Mouse (Mus musculus): ENCODE data around the gene Gripap1. TPM values are rescaled to one million over a fixed set of nuclear protein-coding genes. Genes with fewer than 3 reads are reported as not detected.

Gripap1 gene
- polyA plus RNA-seq, 1 experiment from 2014 or later, result 37.6 TPM

GRCm38 (mm10) chrX:7863181-7863580 is 73.6 kb downstream of the Gripap1 start:
- H3K36me3 ChIP-seq, result peaks cover 9% of the 10 kb centered on the region
- no peak overlapping the region for H3K4me3 ChIP-seq
- H3K9me3 ChIP-seq, result no peaks in the 10 kb centered on the region
- no peak overlapping the region for H3K27ac ChIP-seq
- DNase-seq (ENCODE audit: low spot score), result no peak
- no peaks in the 10 kb centered on the region; the same call in 1 of the 2 replicates for H3K4me1 ChIP-seq
- H3K27me3 ChIP-seq (ENCODE audit: insufficient read depth, poor library complexity, severe bottlenecking), result no peaks in the 10 kb centered on the region
- WGBS, result 82% methylated on average over 1 of the region's 1 CpGs

DNA sequence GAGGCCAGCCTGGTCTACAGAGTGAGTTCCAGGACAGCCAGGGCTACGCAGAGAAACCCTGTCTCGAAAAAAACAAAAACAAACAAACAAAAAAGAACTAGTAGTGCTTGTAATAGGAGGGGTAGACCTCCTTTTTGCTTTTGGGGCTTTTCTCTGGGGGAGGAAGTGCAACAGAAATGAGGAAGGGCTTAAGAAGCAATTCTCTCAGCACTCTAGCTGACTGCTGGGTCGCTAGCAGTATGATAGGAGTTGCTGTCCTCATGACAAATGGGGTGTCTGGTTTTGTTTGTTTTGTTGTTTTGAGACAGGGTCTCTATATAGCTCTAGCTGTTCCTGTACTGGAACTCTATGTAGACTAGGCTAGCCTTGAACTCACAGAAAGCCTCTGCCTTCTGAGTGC is 75.0 kb downstream of the Gripap1 start:
- H3K4me1 ChIP-seq, result no peaks in the 10 kb centered on the region; the same call in 1 of the 2 replicates
- no peaks in the 10 kb centered on the region for H3K9me3 ChIP-seq
- no peak overlapping the region for H3K27ac ChIP-seq
- no peak for DNase-seq (ENCODE audit: low spot score)
- no peaks in the 10 kb centered on the region for H3K27me3 ChIP-seq (ENCODE audit: insufficient read depth, poor library complexity, severe bottlenecking)
- H3K36me3 ChIP-seq, result peaks cover 14% of the 10 kb centered on the region
- H3K4me3 ChIP-seq, result no peak overlapping the region
- WGBS, result 71% methylated on average over 3 of the region's 3 CpGs

DNA sequence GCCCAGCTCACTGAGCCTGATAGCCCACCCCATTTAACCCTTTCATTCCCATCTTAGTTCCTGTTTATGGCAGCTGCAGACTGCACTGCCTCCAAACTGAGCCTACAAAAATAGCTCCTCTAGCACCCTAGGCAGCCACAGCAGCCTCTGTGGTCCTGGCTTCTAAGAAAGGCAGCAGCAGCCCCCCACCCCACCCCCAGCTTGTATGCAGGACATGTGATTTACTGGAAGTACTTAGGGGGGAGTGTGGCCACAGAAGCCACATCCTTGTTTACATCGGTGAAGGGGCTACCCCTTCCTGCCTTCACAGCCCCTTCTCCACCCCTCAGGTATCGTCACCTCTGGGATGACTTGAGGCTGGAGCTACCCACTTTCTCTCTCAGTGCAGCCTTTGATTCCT is 75.8 kb downstream of the Gripap1 start:
- Histone ChIP-seq H3K27me3 (ENCODE audit: insufficient read depth, poor library complexity, severe bottlenecking) (no peaks in the 10 kb centered on the region), H3K4me3 (no peak overlapping the region), H3K27ac (no peak overlapping the region), H3K9me3 (no peaks in the 10 kb centered on the region), H3K4me1 (no peaks in the 10 kb centered on the region; the same call in 1 of the 2 replicates), H3K36me3 (peaks cover 14% of the 10 kb centered on the region)
- DNase-seq (ENCODE audit: low spot score), result no peak
- 36% methylated on average over 2 of the region's 2 CpGs for WGBS

DNA sequence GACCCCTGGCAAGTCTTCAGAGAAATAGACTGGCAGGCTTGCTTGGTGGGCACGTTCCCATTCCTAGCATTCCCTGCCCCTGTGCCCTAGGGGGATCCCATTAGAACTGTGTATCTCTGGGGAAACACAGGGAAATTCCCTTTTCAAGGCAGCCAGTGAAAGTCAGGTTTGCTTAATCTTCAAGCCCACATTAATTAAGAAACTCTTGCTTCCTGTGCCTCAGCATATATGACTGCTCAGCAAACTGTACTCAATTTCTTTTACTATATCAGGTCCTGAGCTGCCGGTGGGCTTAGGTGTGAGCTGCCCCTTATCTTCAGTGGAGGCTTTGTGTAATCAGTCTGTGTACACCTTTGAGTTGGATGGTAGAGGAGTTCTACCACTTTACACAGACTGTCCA is 76.2 kb downstream of the Gripap1 start:
- H3K36me3 ChIP-seq, result peaks cover 14% of the 10 kb centered on the region
- no peaks in the 10 kb centered on the region for H3K9me3 ChIP-seq
- no peaks in the 10 kb centered on the region; the same call in 1 of the 2 replicates for H3K4me1 ChIP-seq
- H3K27ac ChIP-seq, result no peak overlapping the region
- DNase-seq (ENCODE audit: low spot score), result no peak
- 61% methylated on average over 2 of the region's 2 CpGs for WGBS
- H3K27me3 ChIP-seq (ENCODE audit: insufficient read depth, poor library complexity, severe bottlenecking), result no peaks in the 10 kb centered on the region
- H3K4me3 ChIP-seq, result no peak overlapping the region

GRCm38 (mm10) chrX:7867141-7867540 is 77.6 kb downstream of the Gripap1 start:
- no peaks in the 10 kb centered on the region for H3K27me3 ChIP-seq (ENCODE audit: insufficient read depth, poor library complexity, severe bottlenecking)

DNA sequence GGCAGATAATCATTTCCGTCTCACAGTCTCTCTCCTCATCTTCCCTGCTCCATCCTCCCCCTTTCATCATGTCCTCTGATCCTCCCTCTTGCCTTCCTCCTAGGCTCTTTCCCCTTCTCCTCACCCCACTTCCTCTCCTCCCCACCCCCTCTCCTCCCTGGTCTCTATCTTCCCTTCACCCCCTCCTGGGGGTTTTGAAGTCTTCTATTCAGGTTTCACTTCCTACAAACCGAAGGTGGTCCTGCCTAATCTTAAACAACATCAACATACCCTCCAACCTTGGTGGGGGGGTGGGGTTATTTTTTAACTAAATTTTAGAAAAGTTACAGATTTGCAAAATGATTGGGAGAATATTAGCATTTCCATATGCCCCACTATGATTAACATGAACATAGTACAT is 78.9 kb downstream of the Gripap1 start:
- no peak overlapping the region for H3K27ac ChIP-seq
- H3K4me3 ChIP-seq, result no peak overlapping the region
- H3K9me3 ChIP-seq, result no peaks in the 10 kb centered on the region
- WGBS, result 62% methylated on average over 2 of the region's 2 CpGs
- no peaks in the 10 kb centered on the region; the same call in 1 of the 2 replicates for H3K4me1 ChIP-seq
- H3K36me3 ChIP-seq, result peaks cover 30% of the 10 kb centered on the region
- no peaks in the 10 kb centered on the region for H3K27me3 ChIP-seq (ENCODE audit: insufficient read depth, poor library complexity, severe bottlenecking)
- no peak for DNase-seq (ENCODE audit: low spot score)

More at GRCm38 (mm10) chrX:7867141-7867540, 77.6 kb downstream of the Gripap1 start:
- DNase-seq (ENCODE audit: low spot score), result no peak
- Histone ChIP-seq H3K27ac (no peak overlapping the region), H3K4me3 (no peak overlapping the region), H3K4me1 (no peaks in the 10 kb centered on the region; the same call in 1 of the 2 replicates), H3K9me3 (no peaks in the 10 kb centered on the region), H3K36me3 (peaks cover 20% of the 10 kb centered on the region)
- WGBS, result 96% methylated on average over 1 of the region's 1 CpGs

DNA sequence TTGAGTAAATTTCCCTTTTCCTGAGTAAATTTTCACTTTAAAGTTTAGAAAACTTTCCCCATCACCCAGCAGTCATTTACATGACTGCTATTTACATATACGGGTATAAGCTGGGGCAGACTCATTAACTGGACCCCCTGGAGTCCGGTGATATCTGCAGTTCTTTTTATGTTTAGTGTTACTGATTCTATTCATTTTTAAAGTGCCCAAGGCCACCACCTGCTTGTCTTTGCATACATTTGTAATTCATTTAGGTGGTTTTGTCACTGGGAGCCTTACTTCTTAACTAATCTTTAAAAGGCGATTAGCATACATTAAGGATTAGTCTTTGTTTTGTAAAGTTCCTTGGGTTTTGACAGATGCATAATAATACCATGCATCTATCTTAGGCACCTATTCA is 80.3 kb downstream of the Gripap1 start:
- H3K27ac ChIP-seq, result no peak overlapping the region
- H3K36me3 ChIP-seq, result peaks cover 41% of the 10 kb centered on the region
- no peaks in the 10 kb centered on the region; the same call in 1 of the 2 replicates for H3K4me1 ChIP-seq
- DNase-seq (ENCODE audit: low spot score), result no peak
- no peak overlapping the region for H3K4me3 ChIP-seq
- 60% methylated on average over 3 of the region's 3 CpGs for whole genome bisulfite sequencing
- no peaks in the 10 kb centered on the region for H3K9me3 ChIP-seq
- H3K27me3 ChIP-seq (ENCODE audit: insufficient read depth, poor library complexity, severe bottlenecking), result no peaks in the 10 kb centered on the region

MicroRNAs within 50 kb of the gene (microRNA counts, 519-probe panel; counts per million panel counts)
- microRNA mmu-miR-1198, result 2,799 counts per million, percentile 10 among the panel's probes with 10 or more counts

Small RNA genes lying within 50 kb of the gene (microRNA-seq; reads per million reads assigned to microRNA genes)
- gene Mir1198, result 21.7 reads per million, percentile 33 among the genes with 10 or more reads in this experiment

Other genes starting within 250 kb of the Gripap1 start
- 0.10 TPM in 1 of 2 replicates, not detected in the other for gene Foxp3, start 216.1 kb upstream of the Gripap1 start, polyA plus RNA-seq (2016; fragmentation: Nextera tagmentation; extraction: Ambion mirVana)
- gene Ppp1r3f, start 215.5 kb upstream of the Gripap1 start, polyA plus RNA-seq (2016; fragmentation: Nextera tagmentation; extraction: Ambion mirVana), result 2.1 and 2.5 TPM in 2 replicates
- gene Ccdc22, start 184.2 kb upstream of the Gripap1 start, polyA plus RNA-seq (2016; fragmentation: Nextera tagmentation; extraction: Ambion mirVana), result 27.1 and 27.6 TPM in 2 replicates
- 0.03 TPM in 1 of 2 replicates, not detected in the other for gene Cacna1f, start 182.7 kb upstream of the Gripap1 start, polyA plus RNA-seq (2016; fragmentation: Nextera tagmentation; extraction: Ambion mirVana)
- gene Syp, start 151.3 kb upstream of the Gripap1 start, polyA plus RNA-seq (2016; fragmentation: Nextera tagmentation; extraction: Ambion mirVana), result 0.91 and 1.1 TPM in 2 replicates
- 6.7 and 8.0 TPM in 2 replicates for gene Prickle3, start 132.5 kb upstream of the Gripap1 start, polyA plus RNA-seq (2016; fragmentation: Nextera tagmentation; extraction: Ambion mirVana)
- 147 and 155 TPM in 2 replicates for gene Plp2, start 118.4 kb upstream of the Gripap1 start, polyA plus RNA-seq (2016; fragmentation: Nextera tagmentation; extraction: Ambion mirVana)
- gene Magix, start 108.5 kb upstream of the Gripap1 start, polyA plus RNA-seq (2016; fragmentation: Nextera tagmentation; extraction: Ambion mirVana), result 0.05 and 0.06 TPM in 2 replicates
- 38.1 and 38.5 TPM in 2 replicates for gene Gpkow, start 92.6 kb upstream of the Gripap1 start, polyA plus RNA-seq (2016; fragmentation: Nextera tagmentation; extraction: Ambion mirVana)
- 21.0 and 21.5 TPM in 2 replicates for gene Wdr45, start 75.4 kb upstream of the Gripap1 start, polyA plus RNA-seq (2016; fragmentation: Nextera tagmentation; extraction: Ambion mirVana)
- 0.39 TPM in 1 of 2 replicates, not detected in the other for gene Gm45208, start 67.5 kb upstream of the Gripap1 start, polyA plus RNA-seq (2016; fragmentation: Nextera tagmentation; extraction: Ambion mirVana)
- 47.7 and 61.2 TPM in 2 replicates for gene Praf2, start 61.3 kb upstream of the Gripap1 start, polyA plus RNA-seq (2016; fragmentation: Nextera tagmentation; extraction: Ambion mirVana)
- gene Ccdc120, start 38.9 kb upstream of the Gripap1 start, polyA plus RNA-seq (2016; fragmentation: Nextera tagmentation; extraction: Ambion mirVana), result 8.6 and 11.7 TPM in 2 replicates
- 22.7 and 23.2 TPM in 2 replicates for gene Tfe3, start 27.2 kb upstream of the Gripap1 start, polyA plus RNA-seq (2016; fragmentation: Nextera tagmentation; extraction: Ambion mirVana)
- 1.1 and 1.4 TPM in 2 replicates for gene Kcnd1, start 32.5 kb downstream of the Gripap1 start, polyA plus RNA-seq (2016; fragmentation: Nextera tagmentation; extraction: Ambion mirVana)
- gene Otud5, start 51.6 kb downstream of the Gripap1 start, polyA plus RNA-seq (2016; fragmentation: Nextera tagmentation; extraction: Ambion mirVana), result 33.0 and 43.8 TPM in 2 replicates
- 7.0 and 7.8 TPM in 2 replicates for gene Pim2, start 88.5 kb downstream of the Gripap1 start, polyA plus RNA-seq (2016; fragmentation: Nextera tagmentation; extraction: Ambion mirVana)
- 32.2 and 33.5 TPM in 2 replicates for gene Slc35a2, start 94.3 kb downstream of the Gripap1 start, polyA plus RNA-seq (2016; fragmentation: Nextera tagmentation; extraction: Ambion mirVana)
- 80.4 and 107 TPM in 2 replicates for gene Pqbp1, start 109.5 kb downstream of the Gripap1 start, polyA plus RNA-seq (2016; fragmentation: Nextera tagmentation; extraction: Ambion mirVana)
- gene Timm17b, start 109.6 kb downstream of the Gripap1 start, polyA plus RNA-seq (2016; fragmentation: Nextera tagmentation; extraction: Ambion mirVana), result 140 and 156 TPM in 2 replicates
- not detected in 2 replicates for gene Gm10491, start 118.1 kb downstream of the Gripap1 start, polyA plus RNA-seq (2016; fragmentation: Nextera tagmentation; extraction: Ambion mirVana)
- 0.45 TPM in 1 of 2 replicates, not detected in the other for gene Gm10490, start 119.8 kb downstream of the Gripap1 start, polyA plus RNA-seq (2016; fragmentation: Nextera tagmentation; extraction: Ambion mirVana)
- 0.12 and 0.60 TPM in 2 replicates for gene Pcsk1n, start 130.1 kb downstream of the Gripap1 start, polyA plus RNA-seq (2016; fragmentation: Nextera tagmentation; extraction: Ambion mirVana)
- gene Eras, start 138.8 kb downstream of the Gripap1 start, polyA plus RNA-seq (2016; fragmentation: Nextera tagmentation; extraction: Ambion mirVana), result not detected in 2 replicates
- gene Hdac6, start 158.1 kb downstream of the Gripap1 start, polyA plus RNA-seq (2016; fragmentation: Nextera tagmentation; extraction: Ambion mirVana), result 36.4 and 36.9 TPM in 2 replicates
- gene Gata1, start 188.3 kb downstream of the Gripap1 start, polyA plus RNA-seq (2016; fragmentation: Nextera tagmentation; extraction: Ambion mirVana), result 18.0 and 20.2 TPM in 2 replicates
- gene Glod5, start 228.7 kb downstream of the Gripap1 start, polyA plus RNA-seq (2016; fragmentation: Nextera tagmentation; extraction: Ambion mirVana), result not detected in 2 replicates